Mouse (Mus musculus): Measurements from ENCODE around the gene Ugt3a1. TPM values are rescaled to one million over a fixed set of nuclear protein-coding genes. Genes with fewer than 3 reads are reported as not detected.
"Not testable (repeated sequence)": the region's sequence is repeated elsewhere in the genome, so short reads cannot be mapped to it uniquely, and the experiment has no call there.

Ugt3a1 gene
- polyA plus RNA-seq (2012; rRNA removed) = 0.03 TPM in 1 of 2 replicates, not detected in the other
- polyA plus RNA-seq (2014; fragmentation: Nextera tagmentation; extraction: Ambion mirVana) = not detected in 2 replicates

DNA sequence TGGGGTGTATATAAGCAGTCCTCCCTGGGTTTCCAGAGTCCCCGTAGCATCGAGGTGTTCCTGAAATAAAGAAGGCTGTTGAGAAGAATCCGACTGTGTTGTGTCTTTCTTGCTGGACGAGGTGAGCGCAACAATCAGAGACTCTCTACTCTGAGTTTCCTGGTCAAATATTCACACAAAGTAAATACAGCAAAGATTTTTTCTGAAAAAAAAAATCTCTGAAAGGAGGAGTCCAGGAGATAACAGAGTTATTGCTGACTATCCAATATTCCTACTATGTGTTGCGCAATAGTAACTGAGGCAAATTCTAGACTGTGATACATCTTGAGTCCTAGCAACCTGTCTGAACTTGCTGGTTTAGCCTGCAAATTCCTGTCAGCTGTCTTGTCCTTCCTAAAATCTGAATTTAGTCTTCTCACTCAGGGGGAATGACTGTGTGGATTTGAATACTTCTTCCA lies at the start of gene Ugt3a1:
TSS of gene Ugt3a1 (plus strand) at position 51 of the 458 bp plus-strand sequence.
- Histone ChIP-seq H3K4me2 (replicated peaks; ENCODE audit: low read depth, low read length, severe bottlenecking) (no peak within 1 kb of the TSS), H3K4me3 (replicated peaks; ENCODE audit: low read length) (no peak within 1 kb of the TSS), H3K9ac (ENCODE audit: low read depth, low read length, severe bottlenecking) (no peak within 1 kb of the TSS), H3K36me3 (ENCODE audit: control insufficient read depth, insufficient read depth, low read length) (no peaks in the 10 kb centered on the region), H3K27ac (replicated peaks; ENCODE audit: low read depth, low read length) (no peak within 1 kb of the TSS), H3K27me3 (ENCODE audit: control insufficient read depth, insufficient read depth, low read length) (no peaks in the 10 kb centered on the region), H3K9me3 (ENCODE audit: control insufficient read depth, low read length) (no peaks in the 10 kb centered on the region), H3K4me1 (ENCODE audit: control insufficient read depth, insufficient read depth, low read length) (no peaks in the 10 kb centered on the region)
- ATAC-seq (ENCODE audit: low FRiP score, low read depth) (no peak), DNase-seq (ENCODE audit: low spot score) (no peak)
- WGBS = 97% methylated on average over 6 of the region's 6 CpGs
- no peak for TF ChIP-seq POLR2A (IDR thresholded peaks at IDR 0.05; ENCODE audit: borderline replicate concordance, extremely low read depth, insufficient read depth, insufficient read length)

DNA sequence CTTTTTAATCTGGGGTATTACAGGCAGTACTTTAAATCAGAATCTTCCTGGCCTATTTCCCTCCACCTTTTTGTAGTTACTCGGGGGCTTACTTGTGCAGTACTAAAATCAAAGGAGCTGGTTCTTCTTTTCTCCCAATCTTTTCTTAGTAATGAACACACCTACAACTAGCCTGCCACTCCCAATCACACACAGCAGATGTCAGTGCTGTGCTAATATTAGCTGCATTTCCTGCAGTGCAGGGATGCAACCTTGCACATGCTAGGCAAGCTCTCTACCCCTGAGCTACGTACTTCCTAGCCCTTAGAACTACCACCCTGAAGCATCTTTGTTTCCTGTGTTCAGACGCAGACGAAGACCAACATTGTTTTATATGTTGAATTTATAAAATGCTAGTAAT lies 45.8 kb upstream of the Ugt3a1 start:
- H3K27me3 ChIP-seq (ENCODE audit: control insufficient read depth, insufficient read depth, low read length); H3K27ac ChIP-seq (replicated peaks; ENCODE audit: low read depth, low read length); H3K9ac ChIP-seq (ENCODE audit: low read depth, low read length, severe bottlenecking); H3K4me1 ChIP-seq (ENCODE audit: control insufficient read depth, insufficient read depth, low read length); H3K9me3 ChIP-seq (ENCODE audit: control insufficient read depth, low read length); H3K4me3 ChIP-seq (replicated peaks; ENCODE audit: low read length); ATAC-seq (ENCODE audit: low FRiP score, low read depth); DNase-seq (ENCODE audit: low spot score); H3K4me2 ChIP-seq (replicated peaks; ENCODE audit: low read depth, low read length, severe bottlenecking); H3K36me3 ChIP-seq (ENCODE audit: control insufficient read depth, insufficient read depth, low read length): not testable (repeated sequence)
- 73% methylated on average over 4 of the region's 4 CpGs for WGBS

DNA sequence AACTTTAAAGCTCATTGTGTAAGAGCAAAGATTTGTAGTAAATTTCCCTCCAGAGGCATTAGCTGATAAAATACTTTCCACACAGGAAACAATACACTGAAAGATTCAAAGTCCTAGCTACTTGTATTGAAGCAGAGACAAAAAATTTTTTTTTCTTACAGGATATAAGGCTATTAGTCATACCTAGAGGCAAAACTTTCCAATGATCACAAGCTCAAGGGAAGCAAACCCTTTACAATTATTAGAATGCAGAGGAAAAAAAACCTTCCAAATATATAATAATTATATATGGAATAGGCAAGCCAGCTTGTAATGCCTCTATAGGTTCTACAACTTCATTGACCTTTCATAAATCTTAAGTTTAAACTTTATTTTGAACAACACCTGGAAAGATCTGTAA lies 30.3 kb upstream of the Ugt3a1 start:
- Histone ChIP-seq H3K4me2 (replicated peaks; ENCODE audit: low read depth, low read length, severe bottlenecking) (no peak overlapping the region), H3K9ac (ENCODE audit: low read depth, low read length, severe bottlenecking) (no peak overlapping the region), H3K4me1 (ENCODE audit: control insufficient read depth, insufficient read depth, low read length) (no peaks in the 10 kb centered on the region), H3K36me3 (ENCODE audit: control insufficient read depth, insufficient read depth, low read length) (no peaks in the 10 kb centered on the region), H3K4me3 (replicated peaks; ENCODE audit: low read length) (no peak overlapping the region), H3K27ac (replicated peaks; ENCODE audit: low read depth, low read length) (no peak overlapping the region), H3K9me3 (ENCODE audit: control insufficient read depth, low read length) (no peaks in the 10 kb centered on the region), H3K27me3 (ENCODE audit: control insufficient read depth, insufficient read depth, low read length) (no peaks in the 10 kb centered on the region)
- DNase-seq (ENCODE audit: low spot score) (no peak), ATAC-seq (ENCODE audit: low FRiP score, low read depth) (no peak)
- TF ChIP-seq POLR2A (IDR thresholded peaks at IDR 0.05; ENCODE audit: borderline replicate concordance, extremely low read depth, insufficient read depth, insufficient read length) = no peak

DNA sequence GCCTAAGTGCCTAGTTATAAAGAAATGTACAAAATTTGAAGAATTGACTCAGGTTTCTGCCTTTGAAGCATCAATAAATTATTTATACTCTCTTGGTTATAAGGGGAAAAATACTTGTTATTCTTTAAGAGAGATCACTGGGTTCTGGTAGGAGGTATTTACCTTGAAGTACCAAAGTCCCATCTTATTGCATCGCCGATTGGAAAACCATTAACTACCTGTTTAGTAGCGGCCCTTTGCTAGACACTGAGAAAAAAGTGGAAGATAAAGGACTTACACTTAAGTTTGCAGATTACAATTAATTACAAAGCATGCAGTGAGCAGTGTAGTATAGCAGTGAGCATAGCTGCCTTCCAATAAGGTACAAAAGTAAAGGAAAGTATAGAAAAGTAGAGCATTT lies 23.8 kb upstream of the Ugt3a1 start:
- WGBS = 91% methylated on average over 3 of the region's 3 CpGs
- Histone ChIP-seq H3K4me2 (replicated peaks; ENCODE audit: low read depth, low read length, severe bottlenecking) (no peak overlapping the region), H3K4me1 (ENCODE audit: control insufficient read depth, insufficient read depth, low read length) (no peaks in the 10 kb centered on the region), H3K9ac (ENCODE audit: low read depth, low read length, severe bottlenecking) (no peak overlapping the region), H3K9me3 (ENCODE audit: control insufficient read depth, low read length) (no peaks in the 10 kb centered on the region), H3K4me3 (replicated peaks; ENCODE audit: low read length) (no peak overlapping the region), H3K27me3 (ENCODE audit: control insufficient read depth, insufficient read depth, low read length) (no peaks in the 10 kb centered on the region), H3K36me3 (ENCODE audit: control insufficient read depth, insufficient read depth, low read length) (no peaks in the 10 kb centered on the region), H3K27ac (replicated peaks; ENCODE audit: low read depth, low read length) (no peak overlapping the region)
- DNase-seq (ENCODE audit: low spot score) (no peak), ATAC-seq (ENCODE audit: low FRiP score, low read depth) (no peak)
- TF ChIP-seq POLR2A (IDR thresholded peaks at IDR 0.05; ENCODE audit: borderline replicate concordance, extremely low read depth, insufficient read depth, insufficient read length) = no peak

DNA sequence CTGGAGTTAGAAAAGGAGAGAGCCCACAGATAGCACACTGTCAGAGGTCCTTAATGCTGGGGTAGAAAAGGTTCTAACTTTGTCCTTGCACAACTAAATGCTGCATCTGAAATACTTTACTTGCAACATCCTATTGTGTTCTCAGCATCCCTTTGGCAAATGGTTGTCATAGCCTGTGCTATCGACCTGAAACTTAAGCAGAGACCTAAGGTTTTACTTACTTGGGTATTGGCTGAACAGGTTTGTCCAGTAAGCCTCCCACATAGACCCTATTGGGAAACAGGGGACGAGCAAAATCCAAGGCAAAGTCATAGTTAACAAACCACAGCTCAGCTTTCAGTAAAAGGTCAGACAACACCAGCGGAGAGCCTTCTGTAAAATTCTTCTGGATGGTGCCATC lies 16.1 kb upstream of the Ugt3a1 start:
- no peak for TF ChIP-seq POLR2A (IDR thresholded peaks at IDR 0.05; ENCODE audit: borderline replicate concordance, extremely low read depth, insufficient read depth, insufficient read length)
- no peaks in the 10 kb centered on the region for H3K9me3 ChIP-seq (ENCODE audit: control insufficient read depth, low read length)
- no peak for DNase-seq (ENCODE audit: low spot score)
- H3K4me3 ChIP-seq (replicated peaks; ENCODE audit: low read length) = no peak overlapping the region
- H3K4me2 ChIP-seq (replicated peaks; ENCODE audit: low read depth, low read length, severe bottlenecking) = no peak overlapping the region
- 70% methylated on average over 3 of the region's 3 CpGs for WGBS
- no peaks in the 10 kb centered on the region for H3K36me3 ChIP-seq (ENCODE audit: control insufficient read depth, insufficient read depth, low read length)
- H3K27ac ChIP-seq (replicated peaks; ENCODE audit: low read depth, low read length) = no peak overlapping the region
- H3K9ac ChIP-seq (ENCODE audit: low read depth, low read length, severe bottlenecking) = no peak overlapping the region
- H3K4me1 ChIP-seq (ENCODE audit: control insufficient read depth, insufficient read depth, low read length) = no peaks in the 10 kb centered on the region
- H3K27me3 ChIP-seq (ENCODE audit: control insufficient read depth, insufficient read depth, low read length) = no peaks in the 10 kb centered on the region
- no peak for ATAC-seq (ENCODE audit: low FRiP score, low read depth)

DNA sequence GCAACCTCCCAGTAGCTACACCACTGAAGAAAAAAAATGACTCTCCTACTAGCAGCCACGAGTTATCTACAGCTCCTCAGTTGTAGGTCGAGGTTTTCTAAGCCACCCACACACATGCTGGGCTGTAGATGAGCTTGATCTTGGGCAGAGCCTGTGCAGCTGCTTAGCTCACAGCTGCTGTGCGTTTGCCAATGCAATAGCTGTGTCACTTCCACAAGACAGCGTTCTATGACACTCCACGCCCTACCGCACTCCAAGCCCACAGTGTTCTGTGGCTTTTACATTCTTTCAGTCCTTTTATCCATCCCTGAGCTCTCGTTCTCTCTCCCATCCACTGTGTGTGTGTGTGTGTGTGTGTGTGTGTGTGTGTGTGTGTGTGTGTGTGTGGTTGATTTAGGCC lies 4.8 kb upstream of the Ugt3a1 start:
- Histone ChIP-seq H3K9ac (ENCODE audit: low read depth, low read length, severe bottlenecking) (no peak overlapping the region), H3K27me3 (ENCODE audit: control insufficient read depth, insufficient read depth, low read length) (no peaks in the 10 kb centered on the region), H3K36me3 (ENCODE audit: control insufficient read depth, insufficient read depth, low read length) (no peaks in the 10 kb centered on the region), H3K27ac (replicated peaks; ENCODE audit: low read depth, low read length) (no peak overlapping the region), H3K4me3 (replicated peaks; ENCODE audit: low read length) (no peak overlapping the region), H3K4me1 (ENCODE audit: control insufficient read depth, insufficient read depth, low read length) (no peaks in the 10 kb centered on the region), H3K4me2 (replicated peaks; ENCODE audit: low read depth, low read length, severe bottlenecking) (no peak overlapping the region), H3K9me3 (ENCODE audit: control insufficient read depth, low read length) (no peaks in the 10 kb centered on the region)
- WGBS = 77% methylated on average over 7 of the region's 7 CpGs
- no peak for TF ChIP-seq POLR2A (IDR thresholded peaks at IDR 0.05; ENCODE audit: borderline replicate concordance, extremely low read depth, insufficient read depth, insufficient read length)
- ATAC-seq (ENCODE audit: low FRiP score, low read depth) (no peak), DNase-seq (ENCODE audit: low spot score) (no peak)

All from limb, embryonic 14.5 days (tissue).